Mouse (Mus musculus): ENCODE measurements at regions not wholly inside any gene's neighbourhood (a gene's known extent, or its start where the extent isn't known, plus 50 kb on each side); places are given as distances from the start of the nearest gene placed in this dataset.
A peak's percentile ranks its signal among the peaks of the same experiment; 100 is the strongest.

DNA sequence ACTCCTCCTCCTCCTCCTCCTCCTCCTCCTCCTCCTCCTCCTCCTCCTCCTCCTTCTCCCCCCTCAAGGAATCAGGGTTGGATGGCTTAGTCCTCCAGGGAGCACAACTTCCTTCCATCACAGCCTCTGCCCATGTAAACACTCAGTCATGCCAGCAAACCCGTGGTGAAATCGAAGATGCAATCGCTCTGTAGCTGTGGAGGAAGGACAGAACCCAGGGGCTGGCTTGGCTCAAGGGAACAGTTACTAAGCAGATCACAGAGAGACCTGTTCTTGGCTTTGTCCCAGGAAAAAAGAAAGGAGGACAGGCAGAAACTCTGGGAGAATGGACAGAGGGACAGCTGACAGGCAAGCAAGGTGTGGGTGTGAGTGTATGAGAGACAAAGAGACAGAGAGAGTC lies 112.6 kb upstream of the S1pr3 start:
- DNase-seq (no peak), ATAC-seq (ENCODE audit: insufficient read depth) (no peak; the same call in 1 of the 2 replicates)
- Histone ChIP-seq H3K4me3 (ENCODE audit: low read depth, low read length) (no peak overlapping the region), H3K9ac (no peak overlapping the region), H3K9me3 (ENCODE audit: low read depth, low read length) (no peaks in the 10 kb centered on the region), H3K27ac (ENCODE audit: low read depth) (no peak overlapping the region), H3K4me2 (no peak overlapping the region), H3K36me3 (ENCODE audit: insufficient read depth) (no peaks in the 10 kb centered on the region), H3K4me1 (ENCODE audit: insufficient read depth) (0 out of 2 replicates have a peak, but pooled peaks cover 3% of the 10 kb centered on the region), H3K27me3 (ENCODE audit: insufficient read depth, low read length) (no peaks in the 10 kb centered on the region)
- WGBS, result 47% methylated on average over 3 of the region's 3 CpGs
- TF ChIP-seq CTCF (IDR thresholded peaks at IDR 0.05; ENCODE audit: low read depth), result no peak

DNA sequence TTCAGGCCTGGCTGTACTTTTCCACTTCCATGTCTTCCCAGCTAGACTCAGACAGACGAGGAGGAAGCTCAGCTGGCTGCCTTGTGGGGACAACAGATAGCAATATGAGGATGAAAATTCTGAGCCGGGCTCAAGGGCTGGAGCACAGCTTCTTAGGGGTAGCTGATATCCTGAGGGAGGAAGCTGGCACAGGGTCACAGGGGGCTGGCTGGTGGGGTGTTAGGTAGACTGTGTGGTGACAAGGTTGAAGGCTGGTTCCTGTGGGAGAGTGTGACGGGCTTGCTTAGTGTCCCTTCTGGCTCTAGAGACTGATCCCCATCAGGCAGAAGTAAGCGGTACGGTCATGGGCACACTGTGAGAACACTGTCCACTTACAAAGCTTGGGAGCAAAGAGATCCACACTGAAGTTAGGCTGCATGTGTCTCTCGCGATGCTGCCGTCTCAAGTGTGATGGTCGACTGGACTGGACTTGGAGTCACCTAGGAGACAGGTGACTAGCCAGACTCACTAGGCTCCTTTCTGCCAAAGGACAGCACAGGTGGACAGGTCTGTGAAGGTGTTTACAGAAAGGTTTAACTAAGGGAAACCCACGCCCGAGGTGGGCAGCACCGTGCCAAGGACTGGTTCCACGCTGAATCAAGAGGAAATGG lies 111.1 kb upstream of the S1pr3 start:
- Histone ChIP-seq H3K9ac (no peak overlapping the region), H3K27me3 (ENCODE audit: insufficient read depth, low read length) (no peaks in the 10 kb centered on the region), H3K27ac (ENCODE audit: low read depth) (no peak overlapping the region), H3K4me3 (ENCODE audit: low read depth, low read length) (no peak overlapping the region), H3K4me2 (no peak overlapping the region), H3K9me3 (ENCODE audit: low read depth, low read length) (no peaks in the 10 kb centered on the region), H3K36me3 (ENCODE audit: insufficient read depth) (no peaks in the 10 kb centered on the region), H3K4me1 (ENCODE audit: insufficient read depth) (0 out of 2 replicates have a peak, but pooled peaks cover 3% of the 10 kb centered on the region)
- TF ChIP-seq CTCF (IDR thresholded peaks at IDR 0.05; ENCODE audit: low read depth), result no peak
- DNase-seq, result no peak
- 89% methylated on average over 13 of the region's 13 CpGs for WGBS
- no peak for ATAC-seq (ENCODE audit: insufficient read depth)

DNA sequence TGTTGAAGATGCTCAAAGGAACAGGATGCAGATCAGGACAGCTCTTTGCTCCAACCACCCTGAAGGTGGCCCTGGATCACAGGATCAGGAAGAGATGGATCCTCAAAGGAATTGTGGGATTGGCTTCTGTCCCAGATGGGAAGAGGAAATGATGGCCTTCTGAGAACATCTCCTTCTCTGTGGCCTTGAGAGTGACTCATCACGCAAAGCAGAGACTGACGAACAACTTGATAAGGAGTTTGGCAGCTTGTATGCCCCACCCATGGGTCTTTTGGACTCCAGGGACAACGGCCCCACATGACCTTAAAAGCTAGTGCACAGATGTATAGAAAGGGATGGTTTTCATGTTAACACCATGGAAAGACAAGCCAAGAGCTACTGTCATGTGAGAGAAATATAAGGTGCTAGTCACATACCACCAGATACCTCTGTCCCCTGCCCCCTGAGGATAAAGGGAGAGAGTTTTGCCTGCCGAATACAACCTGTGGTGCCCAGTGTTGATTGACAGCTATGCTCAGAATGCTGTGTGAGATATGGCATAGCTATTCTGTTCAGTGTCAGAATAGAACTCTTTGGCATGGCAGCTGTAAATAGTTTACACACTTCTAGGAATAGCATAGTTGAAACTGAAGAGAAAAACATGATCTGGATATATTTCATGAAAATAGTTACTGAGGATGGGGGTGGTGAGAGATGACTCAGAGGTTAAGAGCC lies 109.2 kb upstream of the S1pr3 start:
- H3K27ac ChIP-seq (ENCODE audit: low read depth), result no peak overlapping the region
- no peak overlapping the region for H3K9ac ChIP-seq
- 65% methylated on average over 4 of the region's 4 CpGs for WGBS
- ATAC-seq (ENCODE audit: insufficient read depth), result no peak
- no peak for DNase-seq
- H3K36me3 ChIP-seq (ENCODE audit: insufficient read depth), result no peaks in the 10 kb centered on the region
- H3K4me2 ChIP-seq, result no peak overlapping the region
- no peaks in the 10 kb centered on the region for H3K27me3 ChIP-seq (ENCODE audit: insufficient read depth, low read length)
- no peaks in the 10 kb centered on the region for H3K9me3 ChIP-seq (ENCODE audit: low read depth, low read length)
- TF ChIP-seq CTCF (IDR thresholded peaks at IDR 0.05; ENCODE audit: low read depth), result no peak
- 0 out of 2 replicates have a peak, but pooled peaks cover 3% of the 10 kb centered on the region for H3K4me1 ChIP-seq (ENCODE audit: insufficient read depth)
- no peak overlapping the region for H3K4me3 ChIP-seq (ENCODE audit: low read depth, low read length)

- no peak overlapping the region for H3K4me2 ChIP-seq
- WGBS, result 73% methylated on average over 7 of the region's 7 CpGs
- H3K27ac ChIP-seq (ENCODE audit: low read depth), result no peak overlapping the region
- no peaks in the 10 kb centered on the region for H3K27me3 ChIP-seq (ENCODE audit: insufficient read depth, low read length)
- TF ChIP-seq CTCF (IDR thresholded peaks at IDR 0.05; ENCODE audit: low read depth), result no peak
- DNase-seq, result no peak
- ATAC-seq (ENCODE audit: insufficient read depth), result no peak
- H3K36me3 ChIP-seq (ENCODE audit: insufficient read depth), result no peaks in the 10 kb centered on the region
- H3K4me1 ChIP-seq (ENCODE audit: insufficient read depth), result 0 out of 2 replicates have a peak, but pooled peaks cover 3% of the 10 kb centered on the region
- no peaks in the 10 kb centered on the region for H3K9me3 ChIP-seq (ENCODE audit: low read depth, low read length)
- no peak overlapping the region for H3K9ac ChIP-seq
- no peak overlapping the region for H3K4me3 ChIP-seq (ENCODE audit: low read depth, low read length)
Observed at GRCm38 (mm10) chr13:51301476-51301875, 107.0 kb upstream of the S1pr3 start.

DNA sequence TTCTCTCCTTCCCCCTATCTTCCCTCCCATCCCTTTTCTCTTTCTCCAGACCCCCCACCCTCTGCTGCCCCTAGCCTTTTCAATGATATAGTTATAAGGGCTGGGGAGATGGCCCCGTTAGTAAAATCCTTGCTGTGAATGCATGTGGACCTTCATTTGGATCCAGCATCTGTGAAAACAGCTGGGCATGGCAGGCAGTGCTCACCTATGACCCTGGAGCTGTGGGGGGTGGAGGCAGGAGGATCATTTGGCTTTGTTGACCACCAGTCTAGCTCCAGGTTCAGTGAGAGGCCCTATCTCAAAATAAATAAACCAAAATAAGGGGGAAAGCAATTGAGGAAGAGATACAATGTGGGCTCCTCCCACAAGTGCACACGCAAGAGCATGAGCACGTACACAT lies 105.3 kb upstream of the S1pr3 start:
- H3K4me1 ChIP-seq (ENCODE audit: insufficient read depth), result no peaks in the 10 kb centered on the region
- DNase-seq (no peak), ATAC-seq (ENCODE audit: insufficient read depth) (no peak)
- no peaks in the 10 kb centered on the region for H3K9me3 ChIP-seq (ENCODE audit: low read depth, low read length)
- H3K27ac ChIP-seq (ENCODE audit: low read depth), result no peak overlapping the region
- H3K4me3 ChIP-seq (ENCODE audit: low read depth, low read length), result no peak overlapping the region
- H3K4me2 ChIP-seq, result no peak overlapping the region
- no peak overlapping the region for H3K9ac ChIP-seq
- H3K27me3 ChIP-seq (ENCODE audit: insufficient read depth, low read length), result no peaks in the 10 kb centered on the region
- no peak for TF ChIP-seq CTCF (IDR thresholded peaks at IDR 0.05; ENCODE audit: low read depth)
- 62% methylated on average over 3 of the region's 3 CpGs for WGBS
- no peaks in the 10 kb centered on the region for H3K36me3 ChIP-seq (ENCODE audit: insufficient read depth)

DNA sequence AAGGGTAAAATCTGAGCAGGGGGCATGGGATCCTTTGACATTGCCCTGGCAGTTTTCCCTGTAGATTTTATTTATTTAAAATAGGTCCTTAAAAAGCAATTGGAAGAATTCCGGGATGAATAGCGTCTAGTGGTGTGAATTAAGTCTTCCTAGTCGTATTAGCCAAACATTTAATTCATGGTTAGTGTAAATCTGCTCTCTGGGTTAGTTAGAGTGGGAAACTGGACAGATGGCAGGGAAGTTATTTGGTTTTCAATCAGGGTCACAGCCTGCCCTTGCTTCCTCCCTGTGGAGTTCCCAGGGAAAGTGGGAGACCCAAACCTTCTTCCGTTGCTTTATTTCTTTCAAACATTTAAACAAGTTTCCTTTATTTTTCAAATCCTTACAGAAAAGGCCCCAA lies 103.8 kb upstream of the S1pr3 start:
- H3K9ac ChIP-seq, result no peak overlapping the region
- peak; percentile 38 for DNase-seq
- H3K27ac ChIP-seq (ENCODE audit: low read depth), result peak overlapping the region; percentile 30; the same call in 1 of the 2 replicates
- no peak overlapping the region for H3K4me2 ChIP-seq
- 28% methylated on average over 4 of the region's 4 CpGs for WGBS
- ATAC-seq (ENCODE audit: insufficient read depth), result no peak
- H3K4me3 ChIP-seq (ENCODE audit: low read depth, low read length), result no peak overlapping the region
- H3K4me1 ChIP-seq (ENCODE audit: insufficient read depth), result no peaks in the 10 kb centered on the region
- H3K27me3 ChIP-seq (ENCODE audit: insufficient read depth, low read length), result no peaks in the 10 kb centered on the region
- no peak for TF ChIP-seq CTCF (IDR thresholded peaks at IDR 0.05; ENCODE audit: low read depth)
- H3K9me3 ChIP-seq (ENCODE audit: low read depth, low read length), result no peaks in the 10 kb centered on the region
- H3K36me3 ChIP-seq (ENCODE audit: insufficient read depth), result no peaks in the 10 kb centered on the region

GRCm38 (mm10) chr13:51309446-51309845 lies 99.0 kb upstream of the S1pr3 start:
- ATAC-seq (ENCODE audit: insufficient read depth) (no peak), DNase-seq (no peak)
- Histone ChIP-seq H3K27ac (ENCODE audit: low read depth) (no peak overlapping the region), H3K4me3 (ENCODE audit: low read depth, low read length) (no peak overlapping the region), H3K9ac (no peak overlapping the region), H3K9me3 (ENCODE audit: low read depth, low read length) (no peaks in the 10 kb centered on the region), H3K4me1 (ENCODE audit: insufficient read depth) (peaks cover 18% of the 10 kb centered on the region), H3K36me3 (ENCODE audit: insufficient read depth) (no peaks in the 10 kb centered on the region), H3K27me3 (ENCODE audit: insufficient read depth, low read length) (no peaks in the 10 kb centered on the region), H3K4me2 (no peak overlapping the region)
- TF ChIP-seq CTCF (IDR thresholded peaks at IDR 0.05; ENCODE audit: low read depth), result no peak
